Mouse (Mus musculus) brain, embryonic 14.5 days (tissue): ENCODE measurements around the gene Hist1h3f.

Experiments used
- CTCF ChIP-seq: fragments of 200-500 bp; IDR thresholded peaks from 2 replicates; pipeline ENCODE4 v1.5.1; 2012; ENCODE audit warnings: inconsistent platforms, mild to moderate bottlenecking, moderate library complexity, borderline replicate concordance; ENCODE audit not compliant: insufficient read depth, insufficient read length; ENCODE audit errors: extremely low read depth
- POLR2A ChIP-seq: fragments of 200-500 bp; IDR thresholded peaks from 2 replicates; pipeline ENCODE4 v1.6.1; 2012; ENCODE audit warnings: mild to moderate bottlenecking, inconsistent platforms, borderline replicate concordance; ENCODE audit not compliant: poor library complexity, insufficient read depth, insufficient read length, severe bottlenecking; ENCODE audit errors: extremely low read depth

- TF ChIP-seq POLR2A (no peak), CTCF (no peak)
Observed at GRCm38 (mm10) chr13:23529005-23529404, 14.8 kb upstream of the Hist1h3f start.
